In the genomic region with DNA sequence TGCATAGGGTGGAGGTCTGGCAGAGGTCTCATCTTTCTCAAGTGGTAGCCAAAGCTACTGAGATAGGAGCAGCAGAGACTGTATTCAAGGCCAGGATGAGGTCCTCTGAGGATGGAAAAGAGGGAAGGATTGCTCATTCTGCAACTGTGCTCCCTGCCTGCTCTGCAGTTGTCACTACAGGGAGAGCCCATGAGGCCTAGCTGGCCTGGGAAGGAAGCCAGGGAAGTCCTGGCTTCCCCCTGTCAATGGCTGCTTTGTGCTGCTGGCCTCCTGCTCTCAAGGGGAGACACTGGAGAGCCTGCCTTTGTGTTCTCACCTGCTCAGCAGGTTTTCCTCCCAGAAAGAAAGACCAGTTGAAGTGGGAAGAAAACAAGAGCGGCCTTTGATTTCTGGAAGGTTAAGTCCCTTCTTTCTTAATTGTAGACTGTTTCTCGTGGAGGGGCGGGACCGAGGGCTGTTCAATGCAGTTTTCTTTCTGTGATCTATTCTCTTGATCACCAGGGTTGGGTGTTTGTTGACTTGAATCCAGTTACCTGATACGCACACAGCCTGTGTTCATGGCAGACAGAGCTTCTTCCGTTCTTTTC, we compare ENCODE assay signal across 8 mouse cellular contexts.
DNase-seq lines count a peak whose midpoint lies in the region; ATAC-seq and TF ChIP-seq lines count a peak whose summit lies in the region.

No protein-coding gene starts in this region.

- TF ChIP-seq EP300 in stomach, postnatal 0 days (optimal IDR thresholded peaks at IDR 0.05) = no peak

- peaks cover 12% of the 10 kb centered on the region for H3K4me1 ChIP-seq in heart, embryonic 11.5 days (ENCODE audit: control insufficient read depth, insufficient read depth, low read length)
- peaks cover 7% of the 10 kb centered on the region for H3K4me1 ChIP-seq in stomach, postnatal 0 days (replicated peaks; ENCODE audit: control insufficient read depth, insufficient read depth)

- H3K4me2 ChIP-seq in heart, embryonic 11.5 days = no peak overlapping the region
- no peak overlapping the region for H3K4me2 ChIP-seq in stomach, postnatal 0 days (replicated peaks; ENCODE audit: low read depth)

- 64% methylated on average over 6 of the region's 6 CpGs for WGBS in heart, embryonic 11.5 days (ENCODE audit: insufficient replicate concordance)
- 59% methylated on average over 6 of the region's 6 CpGs for WGBS in stomach, postnatal 0 days

- no peaks in the 10 kb centered on the region for H3K9me3 ChIP-seq in heart, embryonic 11.5 days (replicated peaks; ENCODE audit: control insufficient read depth, low read length)
- H3K9me3 ChIP-seq in stomach, postnatal 0 days (ENCODE audit: control insufficient read depth, low read length) = no peaks in the 10 kb centered on the region

- no peak overlapping the region for H3K4me3 ChIP-seq in heart, embryonic 11.5 days (ENCODE audit: low read depth, low read length)
- no peak overlapping the region for H3K4me3 ChIP-seq in stomach, postnatal 0 days (ENCODE audit: low read depth, low read length)

- peak; percentile 51 for DNase-seq in layer of hippocampus, adult 11-12 months (ENCODE audit: low spot score)
- DNase-seq in layer of hippocampus, adult 9-10 months (ENCODE audit: low spot score) = no peak
- peak; percentile 17 to 49 for DNase-seq in cerebellum, postnatal 10 days
- DNase-seq in layer of hippocampus, adult 9-11 months = peak; percentile 64
- DNase-seq in stomach, postnatal 0 days (ENCODE audit: low spot score) = peak; percentile 49
- no peak for DNase-seq in embryo, embryonic 10.5 days (ENCODE audit: low spot score)

- no peaks in the 10 kb centered on the region for H3K27me3 ChIP-seq in heart, embryonic 11.5 days (ENCODE audit: control insufficient read depth, insufficient read depth, low read length)
- H3K27me3 ChIP-seq in stomach, postnatal 0 days (ENCODE audit: control insufficient read depth, insufficient read depth, low read length) = no peaks in the 10 kb centered on the region

- ATAC-seq in heart, embryonic 11.5 days (replicated peaks; ENCODE audit: insufficient number of reproducible peaks, low FRiP score, low TSS enrichment) = no peak
- peak; percentile 39; the same call in 1 of the 2 replicates for ATAC-seq in stomach, postnatal 0 days (ENCODE audit: low FRiP score, low TSS enrichment)
- no peak for ATAC-seq in granulocyte monocyte progenitor cell, adult 5-6 weeks (replicated peaks; ENCODE audit: poor library complexity, severe bottlenecking)

- no peaks in the 10 kb centered on the region for H3K36me3 ChIP-seq in heart, embryonic 11.5 days (ENCODE audit: control insufficient read depth, insufficient read depth, low read length)
- H3K36me3 ChIP-seq in stomach, postnatal 0 days (ENCODE audit: control insufficient read depth, insufficient read depth, low read length) = no peaks in the 10 kb centered on the region

- 0 out of 2 replicates have a peak overlapping the region, but pooled peaks have one; percentile 28 for H3K9ac ChIP-seq in heart, embryonic 11.5 days (ENCODE audit: low read depth, low read length)
- H3K9ac ChIP-seq in stomach, postnatal 0 days (ENCODE audit: low read length) = no peak overlapping the region

- no peak for TF ChIP-seq CTCF in stomach, postnatal 0 days (IDR thresholded peaks at IDR 0.05; ENCODE audit: low read depth)

- H3K27ac ChIP-seq in heart, embryonic 11.5 days (ENCODE audit: low read depth, low read length) = no peak overlapping the region
- peak overlapping the region; percentile 65 for H3K27ac ChIP-seq in stomach, postnatal 0 days (replicated peaks)

Comparison
In these comparisons a context has a peak if more than half of its experiments do, and no peak if none do; other contexts are left out.
1. DNase-seq: peak in layer of hippocampus, adult 11-12 months (single experiment), cerebellum, postnatal 10 days (2 of 2), layer of hippocampus, adult 9-11 months (single experiment) and stomach, postnatal 0 days (single experiment); none in layer of hippocampus, adult 9-10 months (single experiment) and embryo, embryonic 10.5 days (single experiment).